Mouse (Mus musculus) cerebellum, postnatal 4 days (tissue): Measurements from ENCODE around the gene Klhl21.

Source experiments
- DNase-seq, 2 experiments: peaks; one replicate each; pipeline ENCODE4 v3.0.0; 2022; ENCODE audit warnings: low spot score in 2 of 2, mixed read lengths in 1 of 2

Gene Klhl21

DNA sequence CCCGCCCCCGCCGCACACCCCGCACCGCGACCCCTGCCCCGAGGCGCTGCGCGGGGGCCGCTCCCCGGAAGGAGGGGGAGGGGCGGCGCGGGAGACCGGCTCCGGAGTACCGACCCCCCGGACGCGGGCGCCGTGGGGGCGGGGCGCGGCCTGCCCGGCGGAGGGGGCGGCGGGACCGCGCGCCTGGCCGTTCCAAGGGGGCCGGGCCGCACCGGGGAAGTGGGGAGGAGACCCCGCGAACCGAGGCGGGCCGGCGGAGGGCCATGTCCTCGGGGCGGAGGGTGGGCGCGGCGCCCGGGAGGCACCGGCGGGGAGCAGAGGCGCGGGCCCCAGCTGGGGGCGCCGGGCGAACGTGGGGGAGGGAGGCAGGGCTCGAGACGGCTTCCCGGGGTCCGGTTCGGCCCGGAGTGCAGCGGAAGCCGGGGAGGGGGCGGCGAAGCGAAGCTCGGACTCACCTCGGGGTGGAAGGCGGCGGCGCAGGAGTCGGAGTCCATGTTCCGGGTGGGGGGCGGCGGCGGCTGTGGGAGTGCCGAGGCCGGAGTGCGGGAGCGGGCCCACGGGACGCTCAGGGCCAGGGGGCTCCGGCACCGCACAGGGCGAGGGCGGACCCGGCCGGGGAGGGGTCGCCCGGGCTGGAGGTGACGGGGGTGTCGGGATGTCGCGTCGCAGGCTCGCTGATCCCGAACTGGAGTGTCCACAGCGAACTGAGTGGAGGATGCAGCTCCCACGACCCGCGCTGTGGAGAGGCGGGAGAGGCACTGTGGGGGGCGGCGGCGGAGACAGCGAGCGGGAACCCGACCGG is 13.0 kb upstream of the Klhl21 start:
- peak in 1 of 2 experiments; percentile 56 for DNase-seq

DNA sequence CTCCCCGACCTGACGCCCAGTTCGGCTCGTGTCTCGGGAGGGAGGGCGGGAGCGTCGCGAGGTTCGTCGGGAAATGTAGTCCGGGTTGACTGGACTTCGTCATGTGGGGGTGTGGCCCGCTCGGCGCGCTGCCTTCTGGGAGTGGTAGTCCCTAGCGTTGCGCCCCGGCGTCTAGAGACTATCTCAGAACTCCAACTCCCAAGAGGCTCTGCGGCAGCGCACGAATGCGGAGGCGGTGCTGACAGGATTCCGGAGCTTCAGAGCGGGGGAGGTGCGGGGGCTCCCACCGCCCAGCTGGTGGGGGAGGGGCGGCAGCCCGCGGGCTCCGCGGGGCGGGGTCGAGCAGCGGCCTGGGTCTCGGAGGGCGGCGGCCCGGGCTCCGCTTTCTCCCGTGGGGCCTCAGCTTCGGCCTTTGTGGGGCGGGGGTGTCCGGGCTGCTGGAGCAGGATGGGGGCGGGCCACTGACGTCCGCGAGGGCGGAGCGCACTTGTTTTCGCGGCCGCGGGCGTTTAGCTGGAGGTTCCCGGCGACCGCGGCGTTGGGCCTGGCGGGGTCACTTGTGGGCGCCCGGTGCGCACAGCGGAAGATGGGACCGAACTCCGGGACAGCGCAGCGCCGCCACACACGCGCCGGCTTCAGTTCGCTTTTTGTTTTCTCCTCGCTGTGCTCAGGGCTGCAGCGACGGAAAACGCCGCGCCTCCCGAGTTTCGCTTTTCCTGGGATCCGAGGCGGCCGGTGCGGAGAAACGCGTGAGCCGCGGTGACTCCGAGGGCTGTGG is 12.2 kb upstream of the Klhl21 start, which contains the start of gene Phf13:
Phf13 (minus strand) TSS at position 86 of the 778 bp plus-strand sequence.
- peak; percentile 97 to 98 for DNase-seq

DNA sequence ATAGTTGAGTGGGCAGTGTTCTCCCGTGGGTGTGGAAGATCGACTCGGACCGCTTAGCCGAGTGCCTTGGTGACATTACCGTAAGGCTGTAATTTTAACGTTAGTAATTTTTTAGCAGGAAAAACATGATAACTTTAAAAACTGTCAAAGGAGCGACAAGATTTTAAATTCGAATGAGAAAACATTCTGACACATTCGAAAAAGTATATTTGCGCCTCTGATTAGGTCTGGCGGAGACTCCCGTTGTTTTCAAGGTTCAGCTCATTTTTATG is 11.7 kb upstream of the Klhl21 start:
- DNase-seq: no peak

DNA sequence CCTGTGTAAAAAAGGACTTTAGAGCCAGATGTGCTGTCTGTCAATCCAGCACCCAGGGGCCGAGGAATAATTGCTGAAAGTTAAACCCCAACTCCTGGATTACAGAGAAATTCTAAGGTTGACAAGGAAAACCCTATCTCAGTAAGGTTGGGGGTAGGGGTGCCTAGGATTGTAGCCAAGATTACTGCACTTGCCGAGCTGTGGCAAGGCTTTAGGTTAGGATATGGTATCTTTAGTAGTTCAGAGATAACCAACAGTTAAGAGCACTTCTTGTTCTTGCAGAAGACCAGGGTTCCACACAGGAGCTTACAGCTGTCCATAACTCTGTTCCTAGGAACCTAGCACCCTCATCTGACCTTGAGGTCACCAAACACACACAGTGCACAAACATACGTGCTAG is 10.9 kb upstream of the Klhl21 start:
- DNase-seq: no peak

DNA sequence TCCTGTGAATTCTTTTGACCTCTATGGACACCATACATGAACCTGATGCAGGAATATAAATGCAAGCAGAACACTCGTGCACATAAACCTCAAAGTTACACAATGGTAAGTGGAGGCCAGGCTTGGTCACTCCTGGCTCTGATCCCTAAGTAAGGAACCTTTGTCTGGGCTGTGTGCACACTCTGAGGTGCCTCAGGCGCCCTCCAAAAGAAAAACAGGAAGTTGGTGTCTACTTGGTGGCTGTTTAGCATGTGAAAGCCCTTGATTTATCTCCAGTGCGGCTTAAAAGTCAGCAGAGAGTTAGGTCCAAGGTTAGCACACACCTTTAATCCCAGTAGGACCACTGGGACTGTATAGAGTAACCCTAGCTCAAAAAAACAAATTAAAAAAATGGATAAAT is 9.1 kb upstream of the Klhl21 start:
- no peak for DNase-seq

DNA sequence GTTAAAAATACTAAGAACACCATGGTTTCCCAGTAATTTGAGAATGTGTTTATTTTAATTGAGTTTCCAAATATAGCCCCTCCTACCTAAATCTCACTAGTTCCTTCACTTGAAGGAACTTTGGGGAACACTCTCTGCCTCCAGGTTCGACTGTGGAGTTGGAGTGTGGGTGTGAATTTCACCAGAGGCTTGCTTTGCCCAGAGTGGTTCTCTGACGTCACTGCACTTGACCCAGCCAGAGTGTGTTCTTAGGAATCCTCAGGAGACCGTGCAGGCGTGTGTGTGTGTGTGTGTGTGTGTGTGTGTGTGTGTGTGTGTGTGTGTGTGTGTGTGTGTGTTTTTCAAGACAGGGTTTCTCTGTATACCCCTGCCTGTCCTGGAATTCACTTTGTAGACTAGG is 7.7 kb upstream of the Klhl21 start:
- no peak for DNase-seq

DNA sequence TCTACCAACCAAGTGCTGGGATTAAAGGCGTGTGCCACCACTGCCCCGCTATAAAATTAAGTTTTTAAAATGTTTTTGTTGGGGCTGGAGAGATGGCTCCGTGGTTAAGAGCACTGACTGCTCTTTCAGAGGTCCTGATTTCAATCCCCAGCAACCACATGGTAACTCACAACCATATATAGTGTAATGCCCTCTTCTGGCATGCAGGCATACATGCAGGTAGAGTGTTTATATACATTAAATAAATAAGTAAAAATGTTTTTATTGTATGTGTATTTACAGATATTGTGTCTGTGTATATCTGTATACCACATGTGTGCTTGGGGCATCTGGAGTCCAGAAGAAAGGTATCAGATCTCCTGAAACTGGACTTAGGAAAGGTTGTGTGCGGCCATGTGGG is 7.3 kb upstream of the Klhl21 start:
- DNase-seq: no peak

DNA sequence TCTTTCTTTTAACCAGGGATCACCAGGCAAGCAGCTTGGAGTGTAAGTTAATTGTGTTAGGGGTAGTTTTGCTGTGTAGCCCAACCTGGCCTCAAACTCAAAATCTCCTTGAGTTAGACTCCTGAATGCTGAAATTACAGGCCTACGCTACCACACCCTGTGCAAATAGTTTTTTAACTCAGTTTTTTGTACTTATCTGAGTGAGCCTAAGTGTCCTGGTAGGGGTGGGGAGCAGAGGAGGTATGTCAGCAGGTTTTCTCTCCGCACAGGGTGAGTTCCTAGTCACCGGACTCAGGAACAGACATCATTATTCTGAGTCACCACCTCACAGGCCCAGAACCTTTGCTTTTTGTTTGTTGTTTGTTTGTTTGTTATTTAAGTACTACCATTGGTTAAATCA is 6.5 kb upstream of the Klhl21 start:
- no peak for DNase-seq

DNA sequence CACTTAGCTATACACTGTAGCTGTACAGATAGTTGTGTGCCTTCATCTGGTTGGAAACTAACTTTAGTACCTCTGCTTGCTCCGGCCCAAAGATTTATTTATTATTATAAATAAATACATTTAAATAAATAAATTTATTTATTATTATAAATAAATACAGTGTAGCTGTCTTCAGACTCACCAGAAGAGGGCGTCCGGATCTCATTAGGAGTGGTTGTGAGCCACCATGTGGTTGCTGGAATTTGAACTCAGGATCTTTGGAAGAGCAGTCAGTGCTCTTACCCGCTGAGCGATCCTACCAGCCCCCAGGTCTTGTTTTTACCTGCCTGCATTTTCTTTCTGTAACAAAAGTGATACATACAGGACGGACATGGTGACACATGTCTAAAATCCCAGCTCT is 2.5 kb upstream of the Klhl21 start:
- DNase-seq: no peak

DNA sequence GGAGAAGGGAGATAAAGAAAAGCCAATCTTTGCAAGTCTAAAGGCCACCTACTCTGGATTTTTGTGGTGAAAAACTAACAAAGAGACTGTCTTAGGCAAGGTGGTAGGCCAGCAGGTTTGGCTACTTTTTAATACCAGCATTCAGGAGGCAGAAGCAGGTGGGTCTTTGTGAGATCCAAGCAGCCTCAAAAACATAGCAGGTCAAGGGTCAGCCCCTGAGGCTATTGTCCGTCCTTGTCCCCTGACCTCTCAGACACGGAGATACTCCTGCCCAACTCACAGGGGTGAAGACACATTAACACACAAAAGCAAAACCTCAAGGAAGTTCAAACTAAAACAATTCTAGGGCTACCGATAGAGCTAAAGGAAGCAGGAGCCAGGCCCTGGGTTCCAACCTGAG is 1.8 kb upstream of the Klhl21 start:
- DNase-seq: no peak

DNA sequence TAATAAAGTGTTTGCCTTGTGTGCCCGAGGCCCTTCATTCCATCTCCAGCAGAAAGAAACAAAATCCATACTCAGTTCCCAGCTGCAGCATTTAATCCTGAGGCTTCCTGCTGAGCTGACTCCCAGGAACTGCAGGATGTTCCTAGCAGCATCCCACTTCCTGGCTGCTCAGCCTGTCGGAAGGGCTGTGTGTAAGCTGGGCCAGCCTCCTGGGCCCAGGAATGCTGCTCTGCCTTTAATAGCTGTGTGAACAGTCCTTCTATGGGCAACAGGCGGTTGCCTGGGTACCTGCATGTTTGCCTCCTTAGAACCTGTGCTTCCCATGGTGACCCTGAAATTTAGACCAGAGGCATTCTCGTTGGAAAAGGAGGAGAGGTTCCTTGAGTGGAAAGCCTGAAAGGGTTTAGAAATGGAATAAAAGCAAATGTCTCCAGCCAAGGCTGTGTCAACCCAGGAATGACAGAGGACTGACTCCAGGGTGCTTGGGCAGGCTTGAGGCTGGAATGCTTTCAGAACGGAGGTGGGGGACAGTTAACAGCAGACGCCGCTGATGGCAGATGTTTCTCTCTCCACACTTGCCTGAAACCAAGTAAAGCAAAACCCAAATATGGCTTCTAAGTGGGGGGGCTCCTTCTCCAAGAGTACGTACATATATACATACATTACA is 989 bp upstream of the Klhl21 start:
- no peak for DNase-seq

DNA sequence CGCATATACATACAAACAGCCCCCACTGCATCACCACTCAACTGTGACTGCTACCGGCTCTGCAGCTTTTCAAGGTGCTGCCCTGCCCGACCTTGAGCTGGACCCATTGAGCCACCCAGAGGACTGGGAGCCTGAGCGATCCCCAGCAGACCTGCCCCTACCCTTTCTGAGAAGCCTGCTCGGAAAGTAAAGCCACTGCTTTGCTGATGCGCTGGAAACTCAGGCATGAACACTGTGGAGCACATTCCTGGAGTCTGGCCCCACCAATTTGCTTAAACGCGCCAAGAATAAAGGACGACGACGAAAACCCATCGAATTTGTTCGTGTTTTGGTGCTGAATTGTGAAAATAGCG is 479 bp upstream of the Klhl21 start:
- DNase-seq: no peak

DNA sequence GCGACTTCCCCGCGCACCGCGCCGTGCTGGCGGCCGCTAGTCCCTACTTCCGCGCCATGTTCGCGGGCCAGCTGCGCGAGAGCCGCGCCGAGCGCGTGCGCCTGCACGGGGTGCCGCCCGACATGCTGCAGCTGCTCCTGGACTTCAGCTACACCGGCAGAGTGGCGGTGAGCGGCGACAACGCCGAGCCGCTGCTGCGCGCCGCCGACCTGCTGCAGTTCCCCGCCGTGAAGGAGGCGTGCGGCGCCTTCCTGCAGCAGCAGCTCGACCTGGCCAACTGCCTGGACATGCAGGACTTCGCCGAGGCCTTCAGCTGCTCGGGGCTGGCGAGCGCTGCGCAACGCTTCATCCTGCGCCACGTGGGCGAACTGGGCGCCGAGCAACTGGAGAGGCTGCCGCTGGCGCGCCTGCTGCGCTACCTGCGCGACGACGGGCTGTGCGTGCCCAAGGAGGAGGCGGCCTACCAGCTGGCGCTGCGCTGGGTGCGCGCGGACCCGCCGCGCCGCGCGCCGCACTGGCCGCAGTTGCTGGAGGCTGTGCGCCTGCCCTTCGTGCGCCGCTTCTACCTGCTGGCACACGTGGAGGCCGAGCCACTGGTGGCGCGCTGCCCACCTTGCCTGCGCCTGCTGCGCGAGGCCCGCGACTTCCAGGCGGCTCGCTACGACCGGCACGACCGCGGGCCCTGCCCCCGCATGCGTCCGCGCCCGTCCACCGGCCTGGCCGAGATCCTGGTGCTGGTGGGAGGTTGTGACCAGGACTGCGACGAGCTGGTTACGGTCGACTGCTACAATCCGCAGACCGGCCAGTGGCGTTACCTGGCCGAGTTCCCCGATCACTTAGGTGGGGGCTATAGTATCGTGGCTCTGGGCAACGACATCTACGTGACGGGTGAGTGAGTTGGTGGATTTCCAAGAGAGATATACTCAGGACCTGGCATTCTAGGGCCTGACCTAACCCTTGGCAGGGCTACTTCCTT is 761 bp downstream of the Klhl21 start:
- DNase-seq: peak in 1 of 2 experiments; percentile 58

DNA sequence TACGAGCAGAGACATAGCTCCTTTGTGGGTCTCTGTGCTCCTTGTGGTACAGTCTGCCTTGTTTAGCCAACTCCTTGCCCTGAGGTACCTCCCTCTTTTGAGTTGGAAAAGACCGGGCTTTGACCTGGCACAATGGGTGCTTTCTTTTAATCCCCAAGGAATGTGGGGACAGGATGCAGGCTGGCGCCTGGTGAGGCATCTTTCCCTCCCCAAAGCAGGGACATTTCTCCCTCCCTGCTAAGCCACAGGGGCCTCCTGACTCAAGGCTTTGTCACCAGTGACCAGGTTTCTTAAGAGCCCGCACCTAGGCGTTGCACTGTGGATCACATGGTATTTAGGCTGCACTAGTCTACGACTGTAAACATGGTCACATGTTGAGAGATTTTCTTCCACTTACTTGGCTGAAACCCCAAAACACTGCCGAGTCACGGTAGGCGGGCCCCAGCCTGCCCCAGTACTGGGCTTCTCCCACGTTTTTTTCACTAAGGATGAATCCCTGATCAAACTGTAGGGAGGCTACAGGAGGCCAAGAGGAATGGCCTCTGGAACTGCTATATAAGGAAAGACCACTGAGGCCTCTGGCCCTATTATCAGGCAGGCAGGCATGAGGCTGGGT is 1.6 kb downstream of the Klhl21 start:
- no peak for DNase-seq

DNA sequence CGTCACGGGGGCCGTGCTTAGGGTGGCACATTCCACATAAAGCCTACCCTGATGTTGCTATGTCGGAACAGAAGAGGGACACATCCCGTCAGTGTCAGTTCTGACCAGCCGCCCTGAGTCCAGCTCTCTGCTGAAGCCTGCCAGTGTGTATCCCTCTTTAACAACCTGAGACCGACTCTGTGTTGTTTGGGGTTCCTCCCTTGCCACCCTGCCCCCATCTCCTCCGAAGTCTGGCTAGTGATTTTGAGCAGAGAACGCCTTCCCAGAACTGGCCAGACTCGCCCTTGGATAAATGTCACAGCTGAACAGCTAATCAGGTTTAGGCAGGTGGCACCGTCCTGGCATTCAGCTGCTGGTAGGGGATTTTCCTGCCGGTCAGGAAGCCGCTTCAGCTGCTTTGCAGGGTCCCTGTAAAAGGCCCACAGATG is 2.1 kb downstream of the Klhl21 start:
- no peak for DNase-seq

DNA sequence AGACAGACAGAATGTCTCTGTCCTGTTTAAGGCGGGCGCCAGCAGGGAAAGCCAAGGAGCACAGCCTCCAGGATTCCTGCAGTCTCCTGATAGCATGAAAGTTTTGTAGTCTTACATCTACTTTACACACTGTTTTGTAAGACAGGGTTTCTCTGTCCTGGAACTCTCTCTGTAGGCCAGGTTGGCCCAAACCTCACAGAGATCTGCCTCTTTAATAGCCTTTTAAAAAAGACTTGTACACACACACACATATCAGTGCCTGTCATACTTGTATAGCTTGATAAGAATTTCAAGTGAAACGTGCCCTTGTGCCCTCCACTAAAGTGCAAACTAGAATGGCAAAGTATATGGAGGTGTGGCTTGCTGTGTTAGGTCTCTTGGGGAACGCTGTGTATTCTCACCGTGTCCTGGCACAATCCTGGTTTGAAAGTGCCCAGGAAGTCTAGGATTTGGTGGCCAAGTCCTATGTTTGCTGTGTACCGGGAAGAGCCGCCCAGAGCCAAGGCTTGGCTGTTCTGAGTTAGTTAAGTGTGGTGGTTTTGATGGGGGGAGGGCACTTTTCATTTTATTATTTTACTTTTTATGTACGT is 2.7 kb downstream of the Klhl21 start:
- DNase-seq: no peak

DNA sequence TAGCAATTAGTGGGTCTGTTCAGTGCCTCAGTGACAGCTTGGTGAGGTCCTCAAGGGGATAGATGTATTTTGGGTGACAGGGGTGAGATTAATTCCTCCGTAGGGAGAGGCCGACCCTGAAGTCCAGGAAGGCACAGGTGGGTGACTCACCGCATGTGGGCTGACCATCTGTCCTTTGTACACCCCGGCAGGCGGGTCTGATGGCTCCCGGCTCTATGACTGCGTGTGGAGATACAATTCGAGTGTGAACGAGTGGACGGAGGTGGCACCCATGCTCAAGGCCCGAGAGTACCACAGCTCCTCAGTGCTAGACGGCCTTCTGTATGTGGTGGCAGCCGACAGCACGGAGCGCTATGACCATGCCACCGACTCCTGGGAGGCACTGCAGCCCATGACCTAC is 3.5 kb downstream of the Klhl21 start:
- DNase-seq: no peak

DNA sequence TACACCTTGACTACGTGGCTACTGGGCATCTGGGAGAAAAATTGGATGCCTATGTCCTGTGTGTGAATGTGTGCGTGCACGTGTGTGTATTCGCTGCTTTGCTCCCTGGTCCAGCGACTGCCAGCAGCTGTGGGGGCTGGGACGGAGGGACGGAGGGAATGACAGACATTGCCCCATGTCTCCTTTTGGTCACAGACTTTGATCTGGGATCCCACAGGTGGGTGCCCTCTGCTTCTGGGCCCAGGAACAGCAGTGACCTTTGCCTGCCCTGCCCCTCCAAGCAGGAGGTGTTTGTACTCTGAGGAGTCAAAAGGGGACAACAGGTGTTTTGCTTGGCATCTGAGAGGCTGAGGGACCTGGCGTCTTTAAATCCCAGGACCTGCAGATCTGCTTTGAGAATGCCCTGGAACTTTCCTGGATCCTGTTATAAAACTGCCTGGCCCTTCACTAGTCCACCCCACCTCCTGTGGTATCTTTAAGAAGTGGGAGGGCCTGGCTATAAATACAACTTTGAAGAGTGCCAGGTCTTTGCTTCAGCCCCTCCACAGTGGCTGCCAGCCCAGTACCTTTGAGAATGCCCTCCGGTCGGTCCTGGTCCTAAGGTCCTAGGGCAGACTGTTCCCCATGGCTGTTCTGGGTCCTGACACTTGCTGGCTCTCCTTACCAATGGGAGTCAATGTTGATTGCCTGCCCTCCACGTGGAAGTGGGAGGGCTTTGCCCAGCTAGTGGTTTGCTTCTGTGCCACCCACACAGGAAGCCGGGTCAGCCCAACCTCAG is 4.6 kb downstream of the Klhl21 start:
- DNase-seq: no peak

DNA sequence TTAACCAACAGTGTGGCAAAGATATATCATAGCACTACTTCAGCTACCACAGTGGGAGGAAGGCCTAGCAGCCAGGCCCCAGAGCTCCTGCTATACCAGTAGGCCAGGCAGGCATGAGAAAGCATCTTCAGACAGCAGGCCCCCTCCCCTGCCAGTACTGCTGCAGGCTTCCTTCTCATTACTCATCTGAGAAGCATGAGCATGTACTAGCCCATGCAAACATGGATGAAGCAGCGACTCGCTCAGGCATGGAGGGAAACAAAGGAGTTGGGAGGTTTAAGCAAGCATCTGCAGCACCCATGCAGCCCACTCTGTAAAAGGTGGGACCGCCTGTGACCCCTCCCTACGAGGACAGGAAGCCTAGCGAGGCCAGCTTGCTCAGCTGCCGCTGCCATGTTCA is 10.5 kb downstream of the Klhl21 start:
- DNase-seq: no peak

DNA sequence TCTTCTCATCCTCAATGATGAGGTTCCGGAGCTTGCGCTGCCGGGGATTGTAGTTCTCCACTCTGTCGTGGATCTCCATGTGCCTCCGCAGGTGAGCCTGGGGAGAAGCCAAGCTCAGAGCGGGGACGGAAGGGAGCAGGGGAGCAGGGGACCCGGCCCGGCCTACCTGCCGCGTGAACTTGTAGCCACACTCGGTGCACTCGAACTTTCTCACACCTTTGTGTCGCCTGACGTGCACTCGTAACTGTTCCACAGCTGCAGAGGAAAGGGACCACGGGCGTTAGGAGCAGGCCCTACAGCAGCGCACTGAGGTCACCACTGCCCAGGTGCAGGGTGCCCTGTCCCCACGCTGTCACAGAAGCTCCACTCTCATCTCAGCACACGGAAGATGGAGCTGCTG is 11.4 kb downstream of the Klhl21 start:
- DNase-seq: no peak
